Mouse (Mus musculus): ENCODE data around the gene Lipt1.

Lipt1 gene

DNA sequence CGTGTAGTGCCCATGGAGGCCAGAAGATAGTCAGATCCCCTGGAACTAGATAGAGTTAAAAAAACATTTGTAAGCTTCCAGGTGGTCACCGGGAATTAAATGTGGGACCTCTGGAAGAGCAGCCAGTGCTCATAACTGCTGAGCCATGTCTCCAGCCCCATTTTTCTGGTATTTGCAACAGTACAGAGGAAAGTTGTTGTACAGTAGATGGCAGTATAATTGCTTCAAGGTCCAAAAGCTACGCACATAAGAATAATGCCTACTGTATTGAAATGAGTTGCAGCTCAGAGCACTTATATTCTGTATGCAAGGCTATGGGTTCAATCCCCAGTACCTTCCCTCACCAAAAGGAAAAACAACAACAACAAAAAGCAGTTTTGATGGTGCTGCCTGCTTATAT is 19.9 kb downstream of the Lipt1 start:
- intact Hi-C loops (cut with DNase I): loop anchor here (5.0 to 10.0 kb wide), 2 partner anchors 101 to 233 kb away; partner anchors contain the start of gene Rev1

DNA sequence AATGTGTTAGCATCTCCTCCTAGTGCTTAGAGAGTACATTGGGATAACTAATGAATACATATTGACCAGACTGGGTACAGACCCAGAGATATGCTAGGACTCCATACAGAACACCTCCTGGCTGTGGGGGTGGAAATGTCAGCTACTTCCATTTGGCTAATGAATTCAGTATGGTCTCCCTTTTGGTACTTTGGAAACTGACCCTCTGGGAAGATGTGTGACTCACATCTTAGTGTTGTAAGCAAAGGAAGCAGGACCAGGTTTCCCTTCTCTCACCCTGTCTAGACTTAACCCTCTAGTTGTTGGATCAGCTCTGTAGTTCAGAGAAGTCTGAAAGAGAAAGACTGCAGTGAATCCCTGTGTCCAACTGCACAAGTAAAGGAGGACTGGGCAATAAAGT is 23.1 kb downstream of the Lipt1 start:
- intact Hi-C loops (cut with DNase I): loop anchor here (5.0 to 10.0 kb wide), 2 partner anchors 98 to 230 kb away; partner anchors contain the start of gene Rev1

DNA sequence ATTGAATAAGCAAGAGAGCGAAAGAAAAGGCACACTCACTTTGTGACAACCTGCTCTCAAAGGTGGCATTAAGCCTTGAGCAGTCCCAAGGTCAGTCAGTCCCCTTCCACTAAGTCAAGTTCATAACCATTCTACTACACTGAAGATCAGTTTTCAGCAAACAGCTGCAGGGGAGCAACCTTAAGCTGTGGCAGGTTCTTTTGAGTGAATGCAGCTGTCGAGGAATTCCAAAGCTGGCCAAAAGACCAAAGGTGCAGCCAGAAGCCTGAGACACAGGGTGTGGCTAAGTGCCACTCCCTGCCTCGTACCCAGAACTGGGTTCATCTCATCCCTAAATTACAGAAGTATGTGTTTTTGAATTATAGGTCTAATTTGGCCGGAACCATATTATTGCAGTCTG is 28.3 kb downstream of the Lipt1 start:
- intact Hi-C loops (cut with DNase I): loop anchor here (10.0 kb wide), 1 partner anchor 225 kb away; the partner anchor contains the start of gene Rev1

GRCm38 (mm10) chr1:37900288-37900687 is 28.8 kb downstream of the Lipt1 start:
- intact Hi-C loops (cut with DNase I): no loop called here

GRCm38 (mm10) chr1:37903178-37903577 is 31.6 kb downstream of the Lipt1 start:
- intact Hi-C loops (cut with DNase I): no loop called here

GRCm38 (mm10) chr1:37912751-37913150 is 41.2 kb downstream of the Lipt1 start:
- intact Hi-C loops (cut with DNase I): no loop called here

DNA sequence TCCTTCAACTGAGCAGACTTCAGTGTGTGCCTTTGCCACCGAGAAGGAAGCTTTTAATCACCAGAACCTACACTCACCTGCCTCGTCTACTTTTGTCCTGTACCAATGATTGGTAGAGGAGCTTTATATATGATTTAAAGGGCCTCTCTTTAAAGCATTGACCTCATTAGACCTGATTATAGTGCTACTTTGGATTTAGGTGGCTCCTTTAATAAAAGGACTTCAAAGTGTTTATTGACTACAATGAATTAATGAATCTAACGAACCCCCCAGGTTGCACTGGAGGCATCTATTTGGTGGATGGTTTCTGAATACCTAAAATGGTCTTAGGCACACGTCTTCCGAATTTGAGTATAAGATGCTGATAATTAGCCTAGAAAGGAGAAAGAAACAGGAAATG is 44.9 kb downstream of the Lipt1 start, which contains the start of gene Lyg2:
Lyg2 (minus strand) TSS at position 101 of the 400 bp plus-strand sequence.
- intact Hi-C loops (cut with DNase I): no loop called here

DNA sequence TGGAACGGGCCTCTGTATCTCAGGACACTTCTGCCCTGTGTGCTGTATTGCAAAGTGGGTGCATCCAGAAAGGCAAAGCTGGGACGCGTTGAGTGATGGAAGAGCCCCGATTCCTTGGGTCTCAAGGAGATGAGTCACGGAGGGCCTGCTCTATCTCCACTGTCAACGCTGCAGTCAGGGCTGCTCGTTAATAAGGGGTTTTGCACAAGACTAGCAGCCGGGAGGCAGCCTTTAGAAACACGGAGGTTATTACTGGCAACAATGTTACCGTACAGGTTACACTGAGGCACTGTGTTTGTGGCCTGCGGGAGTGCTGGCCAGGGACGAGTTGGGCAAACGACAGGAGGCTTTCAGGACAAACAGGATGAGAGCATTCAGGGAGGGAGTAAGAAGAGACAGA is 46.1 kb downstream of the Lipt1 start:
- intact Hi-C loops (cut with DNase I): no loop called here

DNA sequence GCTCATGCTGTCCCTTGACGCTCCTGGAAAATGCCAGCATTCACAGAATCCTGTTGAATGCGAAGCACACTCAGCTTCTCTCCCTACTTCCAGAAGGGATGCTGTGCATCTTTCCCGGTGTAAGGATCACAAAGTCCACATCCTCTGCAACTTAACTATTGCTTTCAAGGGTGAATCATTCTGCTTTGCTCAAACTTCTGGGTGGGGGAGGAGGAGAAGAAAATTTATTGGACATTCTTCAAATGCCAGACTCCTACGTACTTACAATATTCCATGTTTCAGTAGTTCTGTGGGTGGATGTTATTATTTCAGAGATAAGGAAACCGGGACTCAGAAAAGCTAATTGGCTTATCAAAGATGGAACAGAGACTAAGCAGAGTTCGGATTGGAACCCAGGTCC is 46.6 kb downstream of the Lipt1 start:
- intact Hi-C loops (cut with DNase I): no loop called here

GRCm38 (mm10) chr1:37922536-37922935 is 51.0 kb downstream of the Lipt1 start:
- intact Hi-C loops (cut with DNase I): no loop called here
